Mouse (Mus musculus): Measurements from ENCODE around the gene Adamtsl1.

DNA sequence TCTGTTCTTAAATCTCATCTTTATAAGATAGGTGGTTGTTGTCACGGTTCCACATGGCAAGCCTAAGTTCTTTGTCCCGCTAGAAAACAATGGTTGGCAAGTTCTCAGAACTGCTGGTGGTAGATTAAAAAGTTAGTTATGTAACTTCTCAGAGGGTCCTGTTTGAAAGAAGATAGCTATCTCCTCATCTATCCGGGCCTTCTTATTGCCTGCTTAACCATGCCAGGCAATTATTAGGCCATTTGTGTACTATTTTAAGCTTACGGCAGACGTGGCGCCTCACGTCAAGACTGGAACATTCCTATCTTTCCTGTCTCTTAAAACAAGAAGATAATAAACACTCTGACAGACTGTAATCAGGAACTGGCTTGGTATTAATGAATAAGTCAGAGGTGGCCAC lies 115.4 kb downstream of the Adamtsl1 start:
- no peak for TF ChIP-seq CTCF (IDR thresholded peaks at IDR 0.05; ENCODE audit: borderline replicate concordance, extremely low read depth, insufficient read depth, insufficient read length)
- no peak for TF ChIP-seq POLR2A (IDR thresholded peaks at IDR 0.05; ENCODE audit: borderline replicate concordance, extremely low read depth, insufficient read depth, insufficient read length, poor library complexity, severe bottlenecking)

All from brain, embryonic 14.5 days (tissue).